Mouse (Mus musculus) ovary, adult 10 weeks (tissue): Measurements from ENCODE around the gene Wdr19. TPM values are rescaled to one million over a fixed set of nuclear protein-coding genes. Genes with fewer than 3 reads are reported as not detected.

ENCODE experiments used
- polyA plus RNA-seq: library from polyadenylated mRNA; stranded (reverse); fragments of 350-450 nt; fragmentation: Illumina TruSeq; extraction: RNeasy Lipid Tissue Mini Kit (QIAGEN cat#74804); gene quantifications from one replicate; pipeline ENCODE4 v1.2.3, GENCODE M21; 2014

Gene Wdr19
- 26.2 TPM for polyA plus RNA-seq

DNA sequence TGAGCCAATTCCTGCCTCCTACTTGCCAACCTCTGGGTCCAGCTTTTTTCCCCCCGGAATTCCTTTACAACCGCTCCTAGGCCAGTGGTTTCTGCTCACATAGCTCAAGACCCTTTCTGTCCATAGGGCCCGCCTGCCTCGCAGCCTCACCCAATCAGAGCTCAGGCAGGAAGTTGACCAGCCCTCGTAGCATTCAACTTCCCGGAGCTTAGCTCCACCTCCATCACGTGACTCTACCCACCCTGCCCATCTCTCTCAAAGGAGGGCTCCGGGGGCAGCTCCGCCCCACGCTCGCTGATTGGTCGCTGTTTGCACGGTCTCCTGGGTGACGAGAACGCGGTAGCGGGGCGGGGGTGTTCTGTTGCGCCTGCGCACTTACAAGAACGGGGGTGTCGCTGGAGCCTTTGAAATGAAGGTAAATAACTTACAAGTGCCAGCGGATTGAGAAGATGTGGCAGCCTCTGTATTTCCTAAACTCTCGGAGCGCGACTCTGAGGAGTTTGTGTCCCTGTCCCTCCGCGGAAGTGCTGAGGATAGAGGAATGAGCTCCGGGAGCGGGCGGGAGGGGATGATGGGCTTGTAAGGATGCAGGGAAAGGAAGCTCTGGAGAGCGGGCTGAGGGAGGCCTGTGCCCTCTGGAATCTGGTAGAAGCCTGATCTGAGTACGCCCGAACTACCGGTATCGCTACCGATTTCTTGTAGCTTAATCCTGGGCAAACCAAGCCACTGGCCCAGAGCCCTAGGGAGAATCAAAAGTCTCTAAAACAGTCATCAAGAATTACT lies at the start of gene Wdr19:
Gene Wdr19 (plus strand): TSS at position 351 of the 783 bp plus-strand sequence.

Other genes with a start within 250 kb of the Wdr19 start
- gene Tlr6, start 239.6 kb upstream of the Wdr19 start, polyA plus RNA-seq = 2.7 TPM
- gene Fam114a1, start 229.6 kb upstream of the Wdr19 start, polyA plus RNA-seq = 54.1 TPM
- 0.60 TPM for gene Tmem156, start 107.6 kb upstream of the Wdr19 start, polyA plus RNA-seq
- 102 TPM for gene Klhl5, start 92.2 kb upstream of the Wdr19 start, polyA plus RNA-seq
- gene Rfc1, start 136.0 kb downstream of the Wdr19 start, polyA plus RNA-seq = 51.5 TPM
- 0.37 TPM for gene Klb, start 148.6 kb downstream of the Wdr19 start, polyA plus RNA-seq
- gene Rpl9, start 191.7 kb downstream of the Wdr19 start, polyA plus RNA-seq = 1,219 TPM
- 73.1 TPM for gene Lias, start 191.8 kb downstream of the Wdr19 start, polyA plus RNA-seq
- gene Ugdh, start 236.3 kb downstream of the Wdr19 start, polyA plus RNA-seq = 160 TPM